Mouse (Mus musculus): Measurements from ENCODE around the gene Shisa9.

Gene Shisa9

DNA sequence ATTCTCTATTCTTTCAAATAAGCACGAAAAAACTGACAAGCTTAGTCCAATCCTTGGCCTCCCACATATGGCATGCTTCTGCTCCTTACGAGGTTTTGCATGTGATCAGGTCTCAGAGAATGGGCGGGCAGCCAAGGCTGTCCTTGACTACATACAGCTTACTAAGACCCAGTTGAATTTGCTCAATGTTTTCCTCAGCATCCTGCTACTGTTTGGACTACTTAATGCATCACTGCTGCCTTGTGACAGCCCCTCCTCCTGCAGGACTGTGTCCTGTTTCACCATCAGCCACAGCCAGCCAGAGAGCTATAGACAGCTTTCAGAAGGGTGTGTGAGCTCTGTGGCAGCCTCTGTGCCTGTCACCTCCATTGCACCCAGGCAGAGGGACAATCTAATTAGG is 92.4 kb downstream of the Shisa9 start:
- DNase-seq: no peak

GRCm38 (mm10) chr16:12076700-12077099 is 92.8 kb downstream of the Shisa9 start:
- no peak for DNase-seq

DNA sequence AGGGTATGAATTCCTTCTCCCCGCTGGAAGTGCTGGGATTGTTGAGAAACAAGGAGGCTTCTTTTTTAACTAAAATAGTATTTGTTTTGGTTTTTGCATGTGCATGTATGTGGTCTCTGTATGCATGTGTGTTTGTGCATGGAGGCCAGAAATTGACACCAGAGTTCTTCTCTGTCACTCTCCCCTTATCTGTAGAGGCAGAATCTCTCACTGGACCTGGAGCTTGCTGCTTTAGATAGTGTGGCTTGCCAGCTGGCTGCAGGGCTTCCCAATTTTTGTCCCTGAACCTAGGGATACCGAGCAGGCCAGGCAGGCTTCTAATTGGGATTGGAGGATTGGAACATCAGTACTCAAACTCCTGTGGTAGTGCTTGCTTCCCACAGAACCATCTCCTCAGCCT is 99.2 kb downstream of the Shisa9 start:
- DNase-seq: no peak

DNA sequence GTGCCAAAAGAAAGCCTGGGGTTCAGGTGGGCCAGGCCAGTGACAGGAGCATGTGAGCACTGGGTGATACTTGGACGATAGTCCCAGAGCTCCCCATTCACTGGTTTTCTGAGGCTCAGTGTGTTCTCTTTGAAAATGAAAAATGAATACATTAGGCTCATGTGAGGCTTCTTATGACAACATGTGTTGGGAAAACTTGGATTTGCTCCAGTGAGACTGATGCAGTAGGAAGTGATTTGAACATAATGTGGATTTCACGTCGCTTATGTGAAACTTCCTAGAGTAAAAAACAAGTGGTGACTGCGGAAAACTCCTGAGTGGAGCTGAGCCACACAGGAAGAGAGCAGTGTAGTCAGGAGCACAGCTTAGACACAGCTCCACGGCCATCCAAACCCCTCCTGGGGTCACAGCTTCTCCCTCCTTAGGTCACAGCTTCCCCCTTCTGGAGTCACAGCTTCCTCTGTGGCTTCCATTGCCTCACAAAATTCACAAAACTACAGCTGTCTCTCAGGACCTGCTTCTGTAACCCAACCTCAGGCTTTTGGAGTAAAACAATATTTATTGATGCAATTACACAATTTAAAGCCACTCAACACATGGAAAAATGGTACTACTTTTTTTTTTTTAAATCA is 106.8 kb downstream of the Shisa9 start:
- no peak for DNase-seq

DNA sequence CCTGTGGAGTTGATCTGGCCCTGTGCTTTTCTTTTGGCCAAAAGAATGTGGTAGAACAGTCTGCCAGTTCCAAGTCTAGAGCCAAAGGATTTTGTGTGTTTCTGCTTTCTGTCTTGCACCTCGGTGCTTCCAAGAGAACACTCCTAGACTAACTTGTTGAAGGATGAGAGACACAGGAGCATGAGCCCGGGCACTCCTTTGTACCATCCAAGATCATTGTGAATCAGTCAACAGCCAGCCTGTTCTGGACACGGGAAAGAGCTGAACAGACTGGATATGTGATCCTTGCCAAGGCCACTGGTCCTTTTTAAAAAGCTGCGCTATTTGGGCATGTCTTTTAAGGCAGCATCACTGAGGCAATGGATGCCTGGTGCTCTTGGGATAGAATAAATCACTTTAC is 109.3 kb downstream of the Shisa9 start:
- DNase-seq: no peak

GRCm38 (mm10) chr16:12094784-12095315 is 110.9 kb downstream of the Shisa9 start:
- no peak for DNase-seq

DNA sequence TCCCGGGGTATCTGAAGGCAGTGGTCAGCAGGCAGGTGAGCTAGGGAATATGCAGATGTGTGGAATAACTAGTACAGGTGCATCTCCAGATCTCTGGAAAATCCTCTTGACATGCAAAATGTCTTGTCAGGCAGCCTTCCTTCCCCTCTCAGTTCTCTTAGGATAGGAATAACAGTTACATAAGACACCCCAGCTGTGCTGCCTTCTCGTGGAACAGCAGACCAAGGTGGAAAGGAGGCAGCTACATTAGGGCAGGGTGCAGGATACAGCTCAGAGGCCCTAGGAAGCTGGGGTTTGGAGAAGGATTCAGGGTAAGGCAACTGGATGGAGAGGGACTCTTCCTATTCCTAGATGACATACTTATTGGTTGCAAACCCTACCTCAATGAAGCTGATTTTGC is 111.5 kb downstream of the Shisa9 start:
- no peak for DNase-seq

- DNase-seq: no peak
These were observed 124.5 kb downstream of the Shisa9 start for GRCm38 (mm10) chr16:12108436-12108835.

- DNase-seq: no peak
These were observed 127.0 kb downstream of the Shisa9 start for GRCm38 (mm10) chr16:12110851-12111437.

- DNase-seq: no peak
These were observed 130.5 kb downstream of the Shisa9 start for GRCm38 (mm10) chr16:12114396-12114795.

- no peak for DNase-seq
These were observed 131.3 kb downstream of the Shisa9 start for GRCm38 (mm10) chr16:12115040-12115856.

DNA sequence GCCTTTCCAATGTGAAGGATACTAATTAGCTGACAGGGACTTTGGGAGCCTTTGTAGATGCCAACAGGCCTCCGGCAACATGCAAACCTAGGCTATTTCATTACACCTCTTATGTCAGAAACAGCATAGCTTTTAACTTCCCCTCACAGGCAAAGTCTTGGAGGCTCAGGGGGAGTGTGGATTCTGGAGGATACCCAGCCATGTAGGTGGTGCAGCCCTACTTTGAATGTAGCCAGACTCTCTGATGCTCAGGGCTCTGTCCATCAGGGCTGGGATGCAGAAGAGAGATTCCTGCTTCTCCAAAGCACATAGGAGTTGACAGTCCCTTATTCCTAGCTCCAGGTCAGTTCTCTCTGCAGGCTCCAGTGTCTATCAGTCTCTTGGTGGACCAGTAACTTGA is 133.0 kb downstream of the Shisa9 start:
- no peak for DNase-seq

GRCm38 (mm10) chr16:12119463-12119862 is 135.6 kb downstream of the Shisa9 start:
- no peak for DNase-seq

DNA sequence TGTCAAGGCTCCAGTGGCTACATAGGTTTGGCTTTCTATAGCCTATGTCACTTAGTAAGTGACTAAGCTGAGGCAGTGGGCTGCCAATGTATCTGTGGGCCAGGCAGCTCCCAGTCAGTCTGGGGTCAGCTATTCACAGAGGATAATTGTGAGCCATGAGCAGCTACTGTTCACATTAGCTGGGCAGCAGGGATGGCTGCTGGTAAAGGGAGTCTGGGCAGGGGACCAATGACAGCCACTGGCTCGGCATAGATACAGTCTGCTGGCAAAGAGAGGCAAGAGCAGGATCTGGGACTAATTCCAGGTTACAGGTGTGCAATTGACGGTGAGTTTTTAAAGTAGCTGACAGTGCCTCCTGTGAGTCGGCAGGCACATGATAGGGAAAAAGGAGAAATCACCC is 145.9 kb downstream of the Shisa9 start:
- no peak for DNase-seq

DNA sequence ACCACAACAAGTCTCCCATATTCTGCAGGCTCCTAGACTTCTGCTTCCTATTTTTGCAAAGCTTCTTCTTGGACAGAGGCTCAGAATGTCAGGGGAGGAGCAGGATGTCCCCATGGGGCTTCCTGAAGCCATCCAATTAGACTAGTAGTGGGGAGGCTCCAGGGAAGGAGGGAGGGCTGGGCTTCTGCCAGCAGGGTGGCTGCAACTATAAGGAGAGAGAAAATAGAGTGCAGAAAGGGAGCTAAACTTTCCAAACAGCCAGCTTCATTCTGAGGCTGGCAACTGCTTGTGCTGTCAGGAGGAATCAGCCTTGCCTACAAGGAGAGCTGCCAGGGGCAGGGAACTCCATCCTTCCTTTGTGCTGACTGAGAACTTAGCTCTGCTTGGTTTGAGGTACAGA is 162.8 kb downstream of the Shisa9 start:
- no peak for DNase-seq

- DNase-seq: no peak
These were observed 168.1 kb downstream of the Shisa9 start for GRCm38 (mm10) chr16:12151986-12152385.

- DNase-seq: no peak
These were observed 170.6 kb downstream of the Shisa9 start for GRCm38 (mm10) chr16:12154476-12154875.

GRCm38 (mm10) chr16:12173482-12174041 is 189.6 kb downstream of the Shisa9 start:
- no peak for DNase-seq

DNA sequence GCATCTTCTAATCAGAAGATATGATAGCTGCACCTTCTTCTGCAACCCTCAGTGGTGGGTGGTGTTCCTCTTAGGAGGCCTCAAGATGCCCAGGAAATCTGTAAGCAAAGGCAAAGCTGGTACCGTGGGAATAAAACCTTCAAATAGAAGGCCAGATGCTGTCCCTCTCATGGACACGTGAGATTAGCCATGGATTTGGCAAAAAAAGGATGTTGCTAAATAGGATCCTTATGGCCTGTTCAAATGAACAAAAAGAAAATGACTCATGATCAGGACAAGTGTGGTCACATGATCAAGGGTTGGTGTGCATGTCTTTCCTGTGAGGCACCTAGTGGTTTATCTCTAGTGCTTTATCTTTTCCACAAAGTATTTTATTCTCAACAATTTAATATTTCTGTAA is 194.1 kb downstream of the Shisa9 start:
- DNase-seq: no peak

- no peak for DNase-seq
These were observed 205.8 kb downstream of the Shisa9 start for GRCm38 (mm10) chr16:12189739-12190138.

DNA sequence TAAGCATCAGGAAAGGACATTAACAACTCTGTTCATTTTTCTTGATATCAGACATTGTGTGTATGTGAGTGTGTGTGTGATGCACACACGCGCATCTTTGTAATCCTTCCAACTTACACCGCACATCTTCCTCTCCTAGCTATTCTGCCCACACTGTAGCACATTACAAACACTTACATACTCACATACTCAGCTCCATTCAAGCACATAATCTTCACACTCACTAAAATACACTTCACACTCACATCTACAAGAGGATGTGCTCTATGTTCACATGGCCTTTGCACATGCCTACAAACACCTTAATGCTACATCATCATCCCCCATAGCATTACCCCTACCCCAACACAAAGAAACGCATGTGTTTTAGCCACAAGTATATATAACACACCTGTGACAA is 212.9 kb downstream of the Shisa9 start:
- no peak for DNase-seq

- no peak for DNase-seq
These were observed 213.7 kb downstream of the Shisa9 start for GRCm38 (mm10) chr16:12197611-12198010.

DNA sequence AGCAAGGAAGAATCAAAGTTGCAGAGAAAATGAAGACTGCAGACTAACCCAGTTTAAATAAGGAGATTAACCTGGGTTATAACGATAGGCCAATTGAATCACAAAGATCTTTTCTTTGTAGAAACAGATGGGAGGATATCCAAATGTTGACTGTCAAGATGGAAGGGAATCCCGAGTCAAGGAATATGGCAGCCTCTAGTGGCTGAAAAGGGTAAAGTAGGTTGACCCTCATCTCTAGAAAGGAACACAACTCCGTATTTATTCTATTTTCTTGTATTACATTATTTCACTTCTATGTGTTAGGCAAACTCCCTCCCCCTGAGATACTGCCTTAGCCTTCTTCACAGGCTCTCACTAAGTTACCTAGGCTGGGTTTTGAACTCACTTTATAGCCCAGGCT is 217.3 kb downstream of the Shisa9 start:
- no peak for DNase-seq

DNA sequence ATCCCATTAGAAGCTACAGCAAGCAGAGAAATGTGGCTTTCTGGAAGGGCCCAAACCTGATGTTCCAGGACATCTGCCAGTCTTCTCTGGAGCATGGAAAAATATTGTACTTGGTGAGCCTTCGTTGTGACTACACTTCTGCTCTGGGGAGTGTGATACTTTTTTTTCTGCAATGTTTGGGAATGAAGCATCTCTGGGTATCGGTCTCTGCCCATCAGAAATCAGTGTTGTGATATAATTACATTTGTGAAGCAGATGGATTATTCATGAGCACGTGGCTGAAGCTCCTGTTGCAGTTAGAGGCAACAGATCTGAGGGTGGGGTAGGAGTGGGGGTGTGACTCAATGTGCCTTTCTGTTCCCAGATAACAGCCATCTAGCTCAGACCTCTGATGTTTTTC is 218.2 kb downstream of the Shisa9 start:
- DNase-seq: no peak
